Mouse (Mus musculus) heart, adult 2 months (tissue): ENCODE measurements at regions not wholly inside any gene's neighbourhood (a gene's known extent, or its start where the extent isn't known, plus 50 kb on each side); places are given as distances from the start of the nearest gene placed in this dataset.
A peak's percentile ranks its signal among the peaks of the same experiment; 100 is the strongest.

Experiments
- DNase-seq, 2 experiments: peaks; one replicate each; pipeline ENCODE4 v3.0.0; 2021
- H3K27ac ChIP-seq: fragments of 200-600 bp; 2 replicates; pipeline ENCODE4 v1.8.1; 2022
- H3K27me3 ChIP-seq: fragments of 200-500 bp; 2 replicates; pipeline ENCODE4 v1.6.1; 2012; ENCODE audit warnings: mild to moderate bottlenecking, low read length, inconsistent platforms, mixed read lengths; ENCODE audit not compliant: control insufficient read depth, insufficient read depth
- H3K36me3 ChIP-seq: fragments of 200-500 bp; 2 replicates; pipeline ENCODE4 v1.6.1; 2012; ENCODE audit warnings: low read length, inconsistent platforms; ENCODE audit not compliant: control insufficient read depth, insufficient read depth
- H3K4me1 ChIP-seq: fragments of 200-500 bp; 2 replicates; pipeline ENCODE4 v1.6.1; 2011; ENCODE audit warnings: low read length; ENCODE audit not compliant: control insufficient read depth, insufficient read depth
- H3K4me3 ChIP-seq: fragments of 200-600 bp; 2 replicates; pipeline ENCODE4 v1.8.1; 2022
- H3K79me2 ChIP-seq: fragments of 200-500 bp; replicated peaks from 2 replicates; pipeline ENCODE4 v1.6.1; 2012; ENCODE audit warnings: mild to moderate bottlenecking, inconsistent platforms, low read length, moderate library complexity, mixed read lengths; ENCODE audit not compliant: control insufficient read depth, insufficient read depth
- H3K9ac ChIP-seq: fragments of 200-500 bp; 2 replicates; pipeline ENCODE4 v1.6.1; 2012; ENCODE audit warnings: low read depth, mild to moderate bottlenecking, control low read depth, inconsistent platforms, low read length, mixed read lengths
- CTCF ChIP-seq: fragments of 200-600 bp; IDR thresholded peaks from 2 replicates; pipeline ENCODE4 v1.8.1; 2022; ENCODE audit warnings: antibody characterized with exemption, mild to moderate bottlenecking, moderate library complexity
- EP300 ChIP-seq: fragments of 200-500 bp; IDR thresholded peaks from 2 replicates; pipeline ENCODE4 v1.6.1; 2011; ENCODE audit warnings: low read depth, low read length, control low read depth; ENCODE audit not compliant: insufficient read depth
- POLR2A ChIP-seq: fragments of 200-500 bp; IDR thresholded peaks from 2 replicates; pipeline ENCODE4 v1.6.1; 2011; ENCODE audit warnings: mild to moderate bottlenecking, low read depth, low read length, control low read depth; ENCODE audit not compliant: insufficient read depth
- WGBS: fragments of 180-500 bp; shearing (Covaris S2); methylation state at CpG from one replicate; pipeline ENCODE4 v1.1.7; 2018; 5-methylcytosine and 5-hydroxymethylcytosine counted together
- intact Hi-C: fragments of 180-260 bp; cut with DNase I; formaldehyde crosslinking; loops from one replicate; pipeline ENCODE4 v1.15.1; 2025

DNA sequence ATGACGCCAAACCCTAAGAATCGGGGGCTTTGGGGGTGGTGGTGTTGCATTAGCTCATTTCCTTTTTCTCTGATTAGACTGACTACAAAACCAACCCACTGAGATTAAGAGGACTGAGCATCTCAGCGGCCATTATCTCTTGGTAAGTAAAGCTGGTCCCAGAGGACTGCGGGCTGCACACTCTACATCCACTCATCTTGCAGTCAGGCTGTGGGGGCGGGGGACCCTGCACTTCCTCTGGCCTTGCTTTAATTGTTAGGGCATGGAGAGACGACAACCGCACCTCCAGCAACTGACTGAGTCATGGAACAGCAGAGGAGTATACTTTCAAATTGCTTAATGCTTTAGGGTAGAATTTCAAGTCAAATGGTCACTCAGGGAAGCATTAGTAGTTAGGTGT, 100.3 kb upstream of the Rai14 start:
- no peak overlapping the region for H3K9ac ChIP-seq
- no peak overlapping the region for H3K27ac ChIP-seq
- intact Hi-C loops = loop anchor here (5.0 to 10.0 kb wide), 3 partner anchors 32 to 210 kb away; no protein-coding TSS in a partner anchor
- no peaks in the 10 kb centered on the region for H3K36me3 ChIP-seq
- WGBS = 18% methylated on average over 7 of the region's 7 CpGs
- no peaks in the 10 kb centered on the region for H3K79me2 ChIP-seq
- H3K4me3 ChIP-seq = no peak overlapping the region
- TF ChIP-seq POLR2A = no peak
- TF ChIP-seq CTCF = no peak
- TF ChIP-seq EP300 = no peak
- peak in 1 of 2 experiments; percentile 26 for DNase-seq
- H3K4me1 ChIP-seq = peaks cover 9% of the 10 kb centered on the region
- no peaks in the 10 kb centered on the region for H3K27me3 ChIP-seq

DNA sequence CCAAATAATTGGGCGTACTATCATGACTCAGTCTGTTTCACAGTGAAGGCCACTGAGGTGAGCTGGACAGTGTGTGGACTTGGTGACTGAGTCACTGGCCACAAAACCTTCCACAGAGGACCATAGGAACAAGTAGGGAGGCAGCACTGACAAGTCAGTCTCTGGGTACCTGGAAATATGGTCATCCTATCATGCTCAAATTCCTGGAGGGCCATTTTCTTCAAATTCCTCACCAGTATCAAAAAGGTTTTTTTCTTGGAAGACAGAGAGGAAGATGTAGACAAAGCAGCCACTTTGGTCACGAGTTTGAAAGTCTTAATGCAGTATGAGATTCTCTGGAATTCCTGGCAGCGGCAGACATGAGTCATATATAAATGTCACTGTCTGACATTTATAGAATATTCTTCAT, 101.8 kb upstream of the Rai14 start:
- intact Hi-C loops = loop anchor here (5.0 to 10.0 kb wide), 3 partner anchors 34 to 211 kb away; no protein-coding TSS in a partner anchor
- Histone ChIP-seq H3K4me3 (no peak overlapping the region), H3K27me3 (no peaks in the 10 kb centered on the region), H3K36me3 (no peaks in the 10 kb centered on the region), H3K79me2 (no peaks in the 10 kb centered on the region), H3K9ac (no peak overlapping the region), H3K4me1 (peaks cover 9% of the 10 kb centered on the region), H3K27ac (no peak overlapping the region)
- TF ChIP-seq CTCF (no peak), EP300 (no peak)
- no peak for DNase-seq
- 72% methylated on average over 3 of the region's 3 CpGs for WGBS

DNA sequence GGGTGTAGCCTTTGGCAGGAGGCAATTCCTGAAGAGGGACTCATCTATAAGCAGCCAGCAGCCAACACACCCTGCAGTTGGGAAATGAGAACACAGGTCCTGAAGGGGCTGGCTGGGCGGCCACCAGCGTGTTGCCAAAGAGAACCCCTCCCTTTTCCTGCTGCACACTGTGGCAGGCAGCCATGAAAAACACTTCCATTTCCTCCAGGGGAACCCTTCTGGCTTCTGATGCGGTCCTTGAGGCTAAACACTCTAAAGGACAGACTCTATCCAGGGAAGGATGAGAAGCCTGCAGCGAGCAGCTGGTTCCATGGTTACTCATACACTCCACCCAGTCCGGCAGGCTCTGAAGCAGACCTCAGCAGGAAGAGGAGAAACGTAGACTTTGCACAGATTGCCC, 103.8 kb upstream of the Rai14 start:
- Histone ChIP-seq H3K36me3 (no peaks in the 10 kb centered on the region), H3K4me1 (peaks cover 9% of the 10 kb centered on the region), H3K79me2 (no peaks in the 10 kb centered on the region), H3K27ac (peak overlapping the region; percentile 75), H3K9ac (no peak overlapping the region), H3K4me3 (no peak overlapping the region), H3K27me3 (no peaks in the 10 kb centered on the region)
- peak; percentile 92 for TF ChIP-seq EP300
- peak; percentile 61 for TF ChIP-seq CTCF
- no peak for TF ChIP-seq POLR2A
- 14% methylated on average over 6 of the region's 6 CpGs for WGBS
- intact Hi-C loops = loop anchor here (1.0 to 10.0 kb wide), 5 partner anchors 36 to 213 kb away; partner anchors contain the start of gene Rai14
- peak; percentile 84 to 91 for DNase-seq

DNA sequence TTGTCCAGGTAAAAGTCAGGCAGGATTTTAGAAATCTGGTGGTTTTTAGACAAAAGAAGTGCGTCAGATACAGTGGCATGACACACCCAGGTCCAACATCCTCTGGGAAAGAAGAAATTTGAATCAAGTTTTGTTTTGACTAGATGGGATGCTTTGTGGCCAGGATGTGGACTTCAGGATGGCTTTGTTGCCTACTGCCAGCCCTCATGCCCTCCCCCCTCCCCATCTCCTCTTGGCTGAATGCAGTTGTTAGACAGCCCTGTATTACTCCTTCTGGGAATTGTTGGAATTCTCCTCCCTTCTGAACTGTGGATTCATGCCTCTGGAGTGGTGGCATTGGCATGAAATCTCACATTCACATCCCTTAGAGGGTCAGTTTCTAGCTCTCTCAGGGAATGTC, 104.3 kb upstream of the Rai14 start:
- Histone ChIP-seq H3K36me3 (no peaks in the 10 kb centered on the region), H3K79me2 (no peaks in the 10 kb centered on the region), H3K4me1 (peaks cover 9% of the 10 kb centered on the region), H3K9ac (no peak overlapping the region), H3K27me3 (no peaks in the 10 kb centered on the region), H3K27ac (peak overlapping the region; percentile 75), H3K4me3 (no peak overlapping the region)
- TF ChIP-seq CTCF = no peak
- no peak for TF ChIP-seq EP300
- no peak for TF ChIP-seq POLR2A
- intact Hi-C loops = loop anchor here (1.0 to 10.0 kb wide), 5 partner anchors 36 to 214 kb away; partner anchors contain the start of gene Rai14
- DNase-seq = no peak
- WGBS = 44% methylated on average over 1 of the region's 1 CpGs

DNA sequence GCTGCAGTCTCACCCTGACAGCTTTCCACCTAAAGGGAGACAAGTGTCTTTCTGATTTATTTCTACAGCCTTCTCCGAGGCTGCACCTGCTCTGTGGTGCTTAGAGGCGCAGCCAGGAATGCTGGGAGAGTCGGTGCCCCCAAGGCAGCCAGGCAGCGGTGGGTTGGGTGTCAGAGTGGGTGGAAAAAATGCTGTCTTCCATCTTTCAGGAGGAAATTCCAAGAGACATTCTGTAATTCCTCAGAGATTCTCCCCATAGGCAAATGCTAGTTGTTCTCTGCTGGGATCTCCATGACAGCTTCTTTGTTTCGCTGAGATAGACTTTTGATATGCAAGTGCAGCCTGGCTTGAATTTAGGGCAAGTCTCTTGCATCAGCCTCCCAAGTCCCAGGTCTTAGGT, 109.5 kb upstream of the Rai14 start:
- Histone ChIP-seq H3K27ac (no peak overlapping the region), H3K36me3 (no peaks in the 10 kb centered on the region), H3K4me1 (peaks cover under 1% of the 10 kb centered on the region), H3K9ac (no peak overlapping the region), H3K79me2 (no peaks in the 10 kb centered on the region), H3K4me3 (no peak overlapping the region), H3K27me3 (no peaks in the 10 kb centered on the region)
- intact Hi-C loops = no loop called here
- 81% methylated on average over 5 of the region's 5 CpGs for WGBS
- no peak for DNase-seq
- TF ChIP-seq EP300 (no peak), POLR2A (no peak), CTCF (no peak)

DNA sequence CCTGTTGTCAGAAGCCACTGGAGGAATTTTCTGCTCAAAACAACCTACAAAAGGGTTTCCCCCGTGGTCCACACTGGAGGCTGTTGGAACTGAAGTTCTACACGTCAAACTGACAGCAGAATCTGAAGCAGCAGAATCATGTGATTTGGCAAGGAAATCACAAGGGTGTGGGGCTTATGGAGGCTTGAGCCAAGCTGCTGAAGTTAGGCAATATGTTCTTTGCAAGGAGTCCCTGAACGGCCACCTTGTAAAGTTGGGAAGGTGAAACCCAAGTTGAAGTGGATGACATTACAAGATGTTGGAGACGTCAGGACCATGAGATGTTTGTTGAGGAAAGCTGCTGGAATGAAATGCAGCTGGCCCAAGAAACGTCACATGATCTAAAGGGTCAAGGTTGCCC, 115.2 kb upstream of the Rai14 start:
- Histone ChIP-seq H3K36me3 (no peaks in the 10 kb centered on the region; the same call in 1 of the 2 replicates), H3K4me1 (peaks cover 3% of the 10 kb centered on the region), H3K9ac (no peak overlapping the region), H3K79me2 (no peaks in the 10 kb centered on the region), H3K27me3 (no peaks in the 10 kb centered on the region; the same call in 1 of the 2 replicates), H3K4me3 (no peak overlapping the region), H3K27ac (no peak overlapping the region)
- no peak for DNase-seq
- TF ChIP-seq CTCF = no peak
- TF ChIP-seq POLR2A = no peak
- intact Hi-C loops = no loop called here
- WGBS = 51% methylated on average over 5 of the region's 5 CpGs
